Mouse (Mus musculus) heart, embryonic 14.5 days (tissue): ENCODE data around the gene Mff. TPM values are rescaled to one million over a fixed set of nuclear protein-coding genes. Genes with fewer than 3 reads are reported as not detected.
A peak's percentile ranks its signal among the peaks of the same experiment; 100 is the strongest.

Experiments
- ATAC-seq: fragments of 200-750 bp; cut with Nextera tagmentation; 2 replicates; pipeline ENCODE4 v1.8.0; 2017; ENCODE audit warnings: low read depth, moderate TSS enrichment; ENCODE audit not compliant: insufficient number of reproducible peaks, insufficient read depth, low FRiP score
- H3K27ac ChIP-seq, 2 experiments: fragments of 200-500 bp in 1 of 2; fragments of 300-500 bp in 1 of 2; sonication (generic) in 1 of 2; replicated peaks in 1 of 2; 2 replicates each; pipeline ENCODE4 v1.5.1; 2012 to 2014; ENCODE audit warnings: low read depth in 2 of 2, low read length in 2 of 2, control low read depth in 1 of 2, mild to moderate bottlenecking in 1 of 2, mixed read lengths in 1 of 2; ENCODE audit not compliant: control insufficient read depth in 1 of 2, insufficient read depth in 1 of 2
- H3K27me3 ChIP-seq: fragments of 300-500 bp; sonication (generic); 2 replicates; pipeline ENCODE4 v1.6.1; 2014; ENCODE audit warnings: mild to moderate bottlenecking, low read length, control low read depth; ENCODE audit not compliant: control insufficient read depth, insufficient read depth
- H3K36me3 ChIP-seq: fragments of 300-500 bp; sonication (generic); 2 replicates; pipeline ENCODE4 v1.6.1; 2014; ENCODE audit warnings: mild to moderate bottlenecking, control low read depth, low read length, mixed read lengths; ENCODE audit not compliant: control insufficient read depth, insufficient read depth
- H3K4me1 ChIP-seq, 2 experiments: fragments of 200-500 bp in 1 of 2; fragments of 300-500 bp in 1 of 2; sonication (generic) in 1 of 2; 2 replicates each; pipeline ENCODE4 v1.6.1; 2012 to 2014; ENCODE audit warnings: low read length in 2 of 2, control low read depth in 1 of 2, mixed read lengths in 1 of 2; ENCODE audit not compliant: control insufficient read depth in 2 of 2, insufficient read depth in 2 of 2
- H3K4me2 ChIP-seq: fragments of 300-500 bp; sonication (generic); 2 replicates; pipeline ENCODE4 v1.6.1; 2014; ENCODE audit warnings: mild to moderate bottlenecking, low read length
- H3K4me3 ChIP-seq, 2 experiments: fragments of 200-500 bp in 1 of 2; fragments of 300-500 bp in 1 of 2; sonication (generic) in 1 of 2; 2 replicates each; pipeline ENCODE4 v1.5.1; 2012 to 2014; ENCODE audit warnings: low read length in 2 of 2, mild to moderate bottlenecking in 2 of 2, control low read depth in 1 of 2, low read depth in 1 of 2, moderate library complexity in 1 of 2; ENCODE audit not compliant: control insufficient read depth in 1 of 2, insufficient read depth in 1 of 2
- H3K9ac ChIP-seq: fragments of 300-500 bp; sonication (generic); 2 replicates; pipeline ENCODE4 v1.6.1; 2014; ENCODE audit warnings: mild to moderate bottlenecking, low read length
- H3K9me3 ChIP-seq: fragments of 300-500 bp; sonication (generic); 2 replicates; pipeline ENCODE4 v1.6.1; 2016; ENCODE audit warnings: low read length, control low read depth; ENCODE audit not compliant: control insufficient read depth
- WGBS: fragments of 180-500 bp; shearing (Covaris S2); extraction: QIAGEN DNeasy Blood & Tissue Kit; methylation state at CpG from one replicate; pipeline ENCODE4 v1.1.7; 2014; 5-methylcytosine and 5-hydroxymethylcytosine counted together
- polyA plus RNA-seq: library from polyadenylated mRNA; unstranded; fragments of >200 nt; fragmentation: Nextera tagmentation; extraction: Ambion mirVana; gene quantifications from 2 replicates; pipeline ENCODE4 v1.2.1, GENCODE M21; 2014

Mff gene
- polyA plus RNA-seq, 1 experiment from 2014 or later: 246 TPM

DNA sequence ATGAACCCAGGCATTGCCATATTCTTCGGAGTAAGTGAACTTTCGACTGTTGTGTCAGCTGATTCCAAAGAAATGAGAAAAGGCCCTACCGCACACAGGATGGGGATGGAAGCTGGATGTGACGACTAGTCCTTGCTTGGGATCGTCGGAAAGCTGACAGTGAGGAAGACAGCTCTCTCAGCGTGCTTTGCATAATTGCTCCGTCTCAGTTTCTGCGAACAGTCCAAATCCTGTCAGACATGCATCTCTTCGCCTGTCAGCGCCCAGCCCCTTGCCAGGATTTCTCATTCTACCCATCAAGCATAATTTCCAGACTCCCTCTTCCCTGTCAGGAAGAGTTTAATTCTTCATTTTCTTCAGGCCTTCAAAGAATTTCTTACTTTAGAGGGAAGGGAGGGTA, 66.4 kb downstream of the Mff start:
- no peak overlapping the region for H3K4me2 ChIP-seq
- peaks cover 7 to 12% of the 10 kb centered on the region in 2 experiments for H3K4me1 ChIP-seq
- H3K27me3 ChIP-seq: no peaks in the 10 kb centered on the region
- H3K4me3 ChIP-seq: no peak overlapping the region
- H3K9ac ChIP-seq: no peak overlapping the region
- no peaks in the 10 kb centered on the region for H3K36me3 ChIP-seq
- ATAC-seq: no peak
- WGBS: 66% methylated on average over 11 of the region's 11 CpGs
- H3K9me3 ChIP-seq: no peaks in the 10 kb centered on the region
- no peak overlapping the region for H3K27ac ChIP-seq

DNA sequence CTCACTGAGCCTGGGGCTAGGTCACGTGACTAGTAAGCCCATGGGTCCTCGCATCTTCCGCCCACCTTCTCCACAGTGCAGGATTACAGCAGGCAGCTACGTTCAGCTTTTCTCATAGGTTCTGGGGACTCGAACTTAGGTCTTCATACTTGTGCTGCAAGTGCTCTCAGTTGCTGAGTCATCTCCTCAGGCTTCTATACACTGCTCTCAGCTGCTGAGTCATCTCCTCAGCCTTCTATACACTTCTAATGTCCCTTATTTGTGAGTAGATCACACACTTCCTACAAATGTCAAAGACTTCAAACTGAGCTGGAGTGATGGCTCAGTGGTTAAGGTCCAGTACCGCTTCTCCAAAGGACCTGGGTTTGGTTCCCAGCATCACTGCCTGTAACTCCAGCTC, 67.5 kb downstream of the Mff start:
- Histone ChIP-seq H3K4me1 (peaks cover 9 to 12% of the 10 kb centered on the region in 2 experiments), H3K4me3 (no peak overlapping the region), H3K27ac (no peak overlapping the region), H3K4me2 (no peak overlapping the region), H3K9me3 (no peaks in the 10 kb centered on the region), H3K27me3 (no peaks in the 10 kb centered on the region), H3K36me3 (no peaks in the 10 kb centered on the region), H3K9ac (no peak overlapping the region)
- 89% methylated on average over 6 of the region's 6 CpGs for WGBS
- no peak for ATAC-seq

- 81% methylated on average over 3 of the region's 3 CpGs for WGBS
- Histone ChIP-seq H3K4me3 (no peak overlapping the region), H3K9me3 (no peaks in the 10 kb centered on the region), H3K9ac (no peak overlapping the region), H3K27ac (no peak overlapping the region), H3K36me3 (no peaks in the 10 kb centered on the region), H3K4me1 (peaks cover 3 to 6% of the 10 kb centered on the region in 2 experiments; a peak in 2 of 4 replicates), H3K4me2 (no peak overlapping the region), H3K27me3 (no peaks in the 10 kb centered on the region)
- no peak for ATAC-seq
Observed at GRCm38 (mm10) chr1:82793110-82793509, 68.4 kb downstream of the Mff start.

DNA sequence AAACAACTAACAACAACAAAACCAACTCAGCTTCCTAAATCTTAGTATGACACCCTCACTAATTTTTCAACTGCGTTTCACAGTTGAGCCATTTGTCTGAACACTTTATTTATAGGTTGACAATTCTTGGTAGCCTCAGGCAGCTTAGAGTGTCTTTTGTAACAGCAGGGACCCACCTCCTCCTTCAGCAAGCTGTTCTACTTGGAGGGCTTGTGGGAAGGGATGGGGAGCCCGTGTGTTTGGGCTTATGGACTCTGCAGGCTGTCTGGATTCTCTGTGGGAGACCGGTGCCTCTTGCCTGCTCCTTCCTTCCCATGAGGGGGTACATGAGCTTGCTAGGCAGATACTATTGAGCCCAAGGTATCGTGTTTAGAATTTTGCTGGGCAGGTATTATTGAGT, 69.3 kb downstream of the Mff start:
- WGBS: 57% methylated on average over 4 of the region's 4 CpGs
- no peaks in the 10 kb centered on the region for H3K36me3 ChIP-seq
- no peak for ATAC-seq
- no peaks in the 10 kb centered on the region for H3K9me3 ChIP-seq
- H3K27ac ChIP-seq: no peak overlapping the region
- no peak overlapping the region for H3K4me3 ChIP-seq
- H3K4me1 ChIP-seq: peaks cover 3 to 6% of the 10 kb centered on the region in 2 experiments; a peak in 2 of 4 replicates
- H3K4me2 ChIP-seq: no peak overlapping the region
- H3K9ac ChIP-seq: no peak overlapping the region
- no peaks in the 10 kb centered on the region for H3K27me3 ChIP-seq

GRCm38 (mm10) chr1:82795211-82795610, 70.5 kb downstream of the Mff start:
- H3K36me3 ChIP-seq: no peaks in the 10 kb centered on the region
- no peaks in the 10 kb centered on the region for H3K27me3 ChIP-seq
- H3K4me2 ChIP-seq: 0 out of 2 replicates have a peak overlapping the region, but pooled peaks have one; percentile 6
- H3K27ac ChIP-seq: peak overlapping the region in 1 of 2 experiments; percentile 7; a peak in 1 of 4 replicates
- no peak overlapping the region for H3K4me3 ChIP-seq
- no peaks in the 10 kb centered on the region for H3K9me3 ChIP-seq
- H3K4me1 ChIP-seq: peaks cover 3 to 6% of the 10 kb centered on the region in 2 experiments; a peak in 2 of 4 replicates
- ATAC-seq: no peak
- no peak overlapping the region for H3K9ac ChIP-seq
- 71% methylated on average over 2 of the region's 2 CpGs for WGBS

GRCm38 (mm10) chr1:82795702-82796443, 71.2 kb downstream of the Mff start:
- H3K9ac ChIP-seq: no peak overlapping the region
- no peaks in the 10 kb centered on the region for H3K27me3 ChIP-seq
- H3K9me3 ChIP-seq: no peaks in the 10 kb centered on the region
- H3K4me1 ChIP-seq: peaks cover 3 to 6% of the 10 kb centered on the region in 2 experiments; a peak in 2 of 4 replicates
- 45% methylated on average over 18 of the region's 18 CpGs for WGBS
- 0 out of 2 replicates have a peak overlapping the region, but pooled peaks have one; percentile 6 for H3K4me2 ChIP-seq
- peak overlapping the region; percentile 7 to 11; a peak in 2 of 4 replicates for H3K27ac ChIP-seq
- ATAC-seq: no peak
- H3K36me3 ChIP-seq: no peaks in the 10 kb centered on the region
- no peak overlapping the region for H3K4me3 ChIP-seq

DNA sequence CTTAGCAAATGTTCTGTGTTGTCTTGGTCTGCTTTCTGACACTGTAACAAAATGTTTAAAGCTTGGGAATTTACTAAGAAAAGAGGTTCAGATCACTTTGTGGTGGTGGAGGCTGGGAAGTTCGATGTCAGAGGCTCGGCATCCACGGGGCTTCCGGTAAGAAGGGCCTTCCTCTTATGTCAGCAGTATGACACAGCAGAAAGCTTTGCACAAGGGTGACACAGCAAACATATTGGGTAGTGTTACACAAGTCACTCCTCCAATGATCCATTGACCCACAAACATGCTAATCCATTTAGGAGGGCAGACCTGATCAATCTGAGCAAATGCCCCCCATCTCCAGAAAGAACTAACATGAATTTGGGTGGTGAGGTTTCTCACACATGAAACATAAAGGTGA, 72.4 kb downstream of the Mff start:
- no peaks in the 10 kb centered on the region for H3K27me3 ChIP-seq
- no peak overlapping the region for H3K9ac ChIP-seq
- no peak overlapping the region for H3K4me2 ChIP-seq
- no peak overlapping the region for H3K4me3 ChIP-seq
- H3K27ac ChIP-seq: no peak overlapping the region
- no peaks in the 10 kb centered on the region for H3K36me3 ChIP-seq
- peaks cover 3 to 6% of the 10 kb centered on the region in 2 experiments; a peak in 2 of 4 replicates for H3K4me1 ChIP-seq
- no peak for ATAC-seq
- WGBS: 87% methylated on average over 4 of the region's 4 CpGs
- no peaks in the 10 kb centered on the region for H3K9me3 ChIP-seq
